Mouse (Mus musculus): ENCODE data around the gene Pskh1. TPM values are rescaled to one million over a fixed set of nuclear protein-coding genes. Genes with fewer than 3 reads are reported as not detected.

The Pskh1 gene
- polyA plus RNA-seq, 1 experiment, result 13.3 TPM

DNA sequence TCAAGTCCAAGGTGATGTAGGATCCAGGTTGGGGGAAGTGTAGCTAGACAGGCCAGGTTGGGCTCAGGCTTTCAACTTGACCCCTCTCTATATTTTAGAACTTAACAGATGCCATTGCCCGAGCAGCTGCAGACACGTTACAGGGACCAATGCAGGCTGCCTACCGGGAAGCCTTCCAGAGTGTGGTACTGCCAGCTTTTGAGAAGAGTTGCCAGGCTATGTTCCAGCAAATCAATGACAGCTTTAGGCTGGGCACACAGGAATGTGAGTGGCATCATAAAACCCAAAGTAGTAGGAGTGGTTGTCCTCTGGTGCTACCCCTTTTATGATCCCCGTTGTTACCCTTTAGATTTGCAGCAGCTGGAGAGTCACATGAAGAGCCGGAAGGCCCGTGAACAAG is 9.4 kb upstream of the Pskh1 start:
- DNase-seq (ENCODE audit: extremely low spot score in 1 of 2, low spot score in 1 of 2), result peak in 1 of 2 experiments; percentile 63

DNA sequence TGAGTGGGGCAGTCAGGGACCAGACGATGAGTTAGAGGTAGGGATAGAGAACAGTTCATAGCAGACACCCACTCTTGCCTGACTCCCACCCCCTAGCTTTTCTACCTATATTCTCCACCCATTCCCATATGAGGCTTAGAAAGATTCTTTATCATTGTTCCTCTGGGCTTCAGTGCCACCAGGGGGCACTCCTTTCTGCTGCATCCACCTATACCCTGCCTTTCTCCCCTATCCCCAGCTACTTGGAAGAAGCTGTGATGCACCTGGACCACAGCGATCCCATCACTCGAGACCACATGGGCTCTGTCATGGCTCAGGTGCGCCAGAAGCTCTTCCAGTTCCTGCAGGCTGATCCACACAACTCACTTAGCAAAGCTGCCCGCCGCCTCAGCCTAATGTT is 7.8 kb upstream of the Pskh1 start:
- peak in 1 of 2 experiments; percentile 65 for DNase-seq (ENCODE audit: extremely low spot score in 1 of 2, low spot score in 1 of 2)

- DNase-seq (ENCODE audit: extremely low spot score in 1 of 2, low spot score in 1 of 2), result peak; percentile 73 to 90
These were observed 6.9 kb upstream of the Pskh1 start, which contains the start of gene Nrn1l for GRCm38 (mm10) chr8:105893339-105893738. Gene Nrn1l (plus strand): TSS chr8:105893567.

DNA sequence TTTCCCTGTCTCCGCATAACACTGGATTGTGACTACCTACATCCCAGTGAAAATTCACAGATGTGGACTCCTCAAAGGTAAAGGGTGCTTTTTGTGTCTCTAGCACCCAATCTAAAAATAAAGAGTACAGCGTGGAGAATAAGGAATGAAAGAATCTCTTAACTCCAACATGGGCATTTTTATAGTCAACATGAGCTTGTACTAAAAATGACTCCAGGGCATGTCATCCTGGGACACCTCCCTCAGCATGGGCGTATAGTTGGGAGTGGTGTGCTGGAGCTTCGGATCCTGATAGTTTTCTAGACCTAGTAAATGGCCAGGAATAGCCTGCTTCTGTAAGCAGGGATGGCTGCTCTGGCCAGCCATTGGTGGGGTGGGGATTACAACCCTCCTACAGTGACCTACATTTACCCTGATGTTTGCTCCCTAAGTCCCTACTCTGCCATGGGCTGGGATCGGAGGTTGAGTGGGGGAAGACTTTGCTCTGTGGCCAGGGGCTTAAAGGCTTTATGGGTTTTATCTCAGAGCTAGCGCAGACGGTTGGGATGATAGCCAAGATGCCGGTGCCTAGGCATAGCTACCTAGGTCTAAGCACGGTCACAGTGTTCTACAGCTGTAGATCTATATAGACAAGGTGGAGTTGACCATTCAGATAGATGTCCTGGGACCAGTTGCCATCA is 2.3 kb upstream of the Pskh1 start:
- no peak for DNase-seq (ENCODE audit: extremely low spot score in 1 of 2, low spot score in 1 of 2)

- no peak for DNase-seq (ENCODE audit: extremely low spot score in 1 of 2, low spot score in 1 of 2)
These were observed 838 bp downstream of the Pskh1 start for GRCm38 (mm10) chr8:105900941-105901616.

- no peak for DNase-seq (ENCODE audit: extremely low spot score in 1 of 2, low spot score in 1 of 2)
These were observed 19.1 kb downstream of the Pskh1 start for GRCm38 (mm10) chr8:105919390-105919789.

DNA sequence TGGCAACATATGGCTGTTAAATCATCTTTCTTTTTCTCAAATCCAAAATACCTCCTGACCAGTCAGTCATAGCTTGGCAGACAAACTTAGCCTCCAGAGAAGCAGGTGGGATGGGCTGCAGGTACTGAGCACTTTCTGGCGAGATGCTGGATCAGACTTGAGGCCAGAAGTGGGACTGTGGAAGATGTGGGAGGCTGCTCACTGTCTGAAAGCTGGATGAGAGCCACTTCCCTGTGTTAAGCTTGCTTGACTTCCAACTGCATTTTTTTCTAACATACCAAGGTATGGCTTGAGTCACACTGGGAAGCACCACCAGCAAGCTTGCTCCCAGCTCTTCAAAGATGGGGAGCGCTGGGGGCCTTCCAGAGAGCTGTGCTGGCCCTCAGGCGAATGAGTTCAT is 24.9 kb downstream of the Pskh1 start:
- DNase-seq (ENCODE audit: extremely low spot score in 1 of 2, low spot score in 1 of 2), result peak in 1 of 2 experiments; percentile 70

GRCm38 (mm10) chr8:105930602-105931001 is 30.4 kb downstream of the Pskh1 start:
- DNase-seq (ENCODE audit: extremely low spot score in 1 of 2, low spot score in 1 of 2), result peak in 1 of 2 experiments; percentile 91

DNA sequence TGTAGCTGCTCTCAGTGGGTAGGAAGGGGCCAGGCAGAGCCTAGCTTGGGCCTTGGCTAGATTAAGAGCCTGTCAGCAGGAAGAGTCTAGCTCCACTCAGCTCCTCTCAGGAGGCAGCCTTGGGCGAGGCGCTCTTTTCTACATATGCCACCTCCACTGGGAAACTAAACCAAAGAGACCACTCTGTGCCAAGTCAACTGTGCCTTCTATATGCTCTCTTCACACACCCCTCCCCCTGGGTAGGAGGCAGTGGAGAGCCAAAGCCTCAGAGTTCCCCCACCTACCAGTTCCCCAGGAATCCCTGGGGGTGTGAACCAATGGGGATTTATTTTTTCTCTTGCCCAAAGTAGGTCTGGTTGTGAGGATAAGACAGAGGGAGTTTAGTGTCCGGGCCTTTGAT is 31.0 kb downstream of the Pskh1 start:
- DNase-seq (ENCODE audit: extremely low spot score in 1 of 2, low spot score in 1 of 2), result peak; percentile 68 to 76

- no peak for DNase-seq (ENCODE audit: extremely low spot score in 1 of 2, low spot score in 1 of 2)
These were observed 32.3 kb downstream of the Pskh1 start for GRCm38 (mm10) chr8:105932525-105932924.

GRCm38 (mm10) chr8:105933762-105934161 is 33.5 kb downstream of the Pskh1 start, which contains the start of gene Ctrl:
Gene Ctrl (minus strand): TSS chr8:105933862.
- DNase-seq (ENCODE audit: extremely low spot score in 1 of 2, low spot score in 1 of 2), result no peak

DNA sequence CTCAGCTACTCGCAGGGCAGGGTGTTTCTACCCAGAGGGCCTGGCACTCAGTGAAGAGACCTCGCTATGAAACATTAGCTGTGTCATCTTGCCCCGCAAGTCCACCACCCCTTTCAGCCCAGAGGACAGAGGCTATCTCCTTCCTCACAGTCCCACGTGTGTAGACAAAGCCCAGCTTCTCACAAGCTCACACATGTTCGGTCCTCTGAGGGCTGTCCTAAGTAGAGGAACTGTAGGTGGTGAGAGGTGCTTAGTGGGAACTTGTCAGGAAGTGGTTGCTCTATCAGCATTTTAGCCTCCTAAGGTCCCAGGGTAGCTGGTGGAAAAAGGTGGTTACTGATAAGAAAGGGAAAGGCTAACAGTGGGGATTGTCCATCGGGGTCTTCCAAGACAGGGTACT is 34.9 kb downstream of the Pskh1 start:
- DNase-seq (ENCODE audit: extremely low spot score in 1 of 2, low spot score in 1 of 2), result no peak

DNA sequence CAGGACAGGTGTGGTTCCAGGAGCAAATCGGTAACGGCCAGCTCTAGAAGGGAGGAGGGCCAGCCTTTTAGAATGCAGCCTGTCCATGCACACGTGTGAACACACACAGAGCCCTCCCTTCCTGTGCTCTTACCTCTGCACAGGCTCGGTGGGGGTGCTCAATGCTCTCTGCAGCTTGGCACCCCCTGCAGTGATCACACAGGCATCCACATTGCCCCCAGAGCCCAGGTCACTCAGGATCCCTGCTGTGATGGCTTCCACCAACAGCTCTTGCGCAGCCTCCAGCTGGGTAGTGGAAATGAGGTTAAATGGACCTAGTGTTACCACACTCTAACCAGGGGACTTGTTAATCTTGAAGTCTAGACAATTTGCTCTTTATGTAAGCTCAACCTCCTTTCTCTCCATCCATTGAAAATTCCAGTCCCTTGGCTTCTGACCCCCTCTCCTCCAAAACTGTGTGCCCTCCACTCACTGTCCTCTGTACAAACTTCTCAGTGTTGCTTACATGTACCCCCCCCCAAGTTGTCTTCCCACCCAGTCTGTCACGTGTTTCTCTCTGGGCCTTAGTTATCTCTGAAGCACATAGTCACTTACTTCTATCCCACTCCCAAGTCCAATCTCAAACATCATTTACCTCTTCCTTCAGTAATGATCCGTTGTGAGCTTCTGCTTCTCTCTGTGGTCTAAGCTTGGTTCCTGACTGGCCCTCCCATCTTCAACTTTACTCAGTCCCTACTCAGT is 35.8 kb downstream of the Pskh1 start:
- no peak for DNase-seq (ENCODE audit: extremely low spot score in 1 of 2, low spot score in 1 of 2)

DNA sequence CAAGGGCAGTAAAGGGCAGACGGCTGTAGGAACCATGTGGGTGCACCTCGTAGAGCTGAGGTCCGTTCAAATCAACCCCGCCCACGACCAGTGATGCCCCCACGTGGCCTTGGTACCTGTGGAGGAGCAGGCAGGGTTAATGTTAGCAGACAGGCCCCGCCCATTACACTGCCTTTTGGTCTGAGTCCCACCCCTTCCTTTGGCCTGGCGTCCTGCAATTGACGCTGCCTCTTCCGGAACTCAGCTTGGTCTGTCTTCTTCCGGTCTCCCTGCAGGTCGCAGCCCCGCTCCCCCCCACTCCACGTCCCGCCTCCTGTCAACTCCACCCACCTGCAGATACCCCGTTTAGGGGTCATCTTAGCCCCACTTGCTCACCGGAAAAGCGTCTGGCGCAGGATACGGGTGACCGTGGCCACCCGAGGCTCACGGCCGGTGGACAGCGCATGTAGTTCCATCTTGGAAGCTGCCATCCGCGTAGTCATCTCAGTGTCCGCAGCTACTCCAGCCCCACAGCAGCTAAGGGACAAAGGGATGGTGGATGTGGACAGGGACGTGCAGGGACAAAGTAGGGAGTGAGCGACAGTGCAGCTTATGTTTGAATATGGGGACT is 36.7 kb downstream of the Pskh1 start:
- DNase-seq (ENCODE audit: extremely low spot score in 1 of 2, low spot score in 1 of 2), result peak; percentile 85 to 87

GRCm38 (mm10) chr8:105937496-105938305 is 37.5 kb downstream of the Pskh1 start:
- DNase-seq (ENCODE audit: extremely low spot score in 1 of 2, low spot score in 1 of 2), result peak in 1 of 2 experiments; percentile 47

- peak in 1 of 2 experiments; percentile 60 for DNase-seq (ENCODE audit: extremely low spot score in 1 of 2, low spot score in 1 of 2)
These were observed 38.0 kb downstream of the Pskh1 start, which contains the start of gene Psmb10 for GRCm38 (mm10) chr8:105938306-105938669. Gene Psmb10 (minus strand): TSS chr8:105938444.

- DNase-seq (ENCODE audit: extremely low spot score in 1 of 2, low spot score in 1 of 2), result no peak
These were observed 41.8 kb downstream of the Pskh1 start for GRCm38 (mm10) chr8:105942026-105942425.

- no peak for DNase-seq (ENCODE audit: extremely low spot score in 1 of 2, low spot score in 1 of 2)
These were observed 42.3 kb downstream of the Pskh1 start for GRCm38 (mm10) chr8:105942542-105942941.

- DNase-seq (ENCODE audit: extremely low spot score in 1 of 2, low spot score in 1 of 2), result peak in 1 of 2 experiments; percentile 51
These were observed 43.1 kb downstream of the Pskh1 start, which contains the start of gene Lcat for GRCm38 (mm10) chr8:105943321-105943739. Gene Lcat (minus strand): TSS chr8:105943382.

DNA sequence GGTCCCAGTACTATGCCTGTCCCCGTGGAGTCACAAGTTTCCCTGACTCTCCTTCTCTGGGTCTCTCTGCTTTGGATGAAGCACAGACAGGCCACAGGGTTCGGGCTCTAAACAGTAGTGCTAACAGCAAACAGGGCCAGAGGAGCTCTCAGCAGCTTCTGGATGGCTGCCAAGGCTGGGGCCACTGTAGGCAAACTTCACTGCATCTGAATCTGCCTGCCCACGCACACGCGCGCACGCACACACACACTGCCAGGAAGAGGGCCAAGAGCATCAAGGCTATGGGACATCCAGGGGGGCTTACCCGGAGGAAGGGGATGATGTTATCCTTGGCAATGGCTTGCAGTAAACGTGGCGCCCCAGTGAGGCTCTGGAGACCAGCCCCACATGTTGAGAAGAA is 49.1 kb downstream of the Pskh1 start:
- DNase-seq (ENCODE audit: extremely low spot score in 1 of 2, low spot score in 1 of 2), result peak; percentile 42 to 57

Data from frontal cortex, adult 2 months (tissue).